Mouse (Mus musculus) layer of hippocampus, adult 9-10 months (tissue): ENCODE data around the gene Vbp1.

Experiments
- DNase-seq: peaks from one replicate; pipeline ENCODE4 v3.0.0; 2022; ENCODE audit warnings: low spot score

Vbp1 gene

GRCm38 (mm10) chrX:75514179-75514972 lies at the start of gene Vbp1:
TSS of gene Vbp1 (plus strand) at chrX:75514299.
- DNase-seq: peak; percentile 83

- peak; percentile 16 for DNase-seq
Measured at GRCm38 (mm10) chrX:75475182-75475644, 38.9 kb upstream of the Vbp1 start.

GRCm38 (mm10) chrX:75489886-75490285 lies 24.2 kb upstream of the Vbp1 start:
- DNase-seq: no peak

GRCm38 (mm10) chrX:75513787-75514178 lies 316 bp upstream of the Vbp1 start:
- DNase-seq: no peak

- no peak for DNase-seq
Measured at GRCm38 (mm10) chrX:75577582-75578324, 63.7 kb downstream of the Vbp1 start, which contains the start of gene Rab39b. TSS of gene Rab39b (minus strand) at chrX:75578231.

GRCm38 (mm10) chrX:75578539-75578938 lies 64.4 kb downstream of the Vbp1 start:
- no peak for DNase-seq
